Mouse (Mus musculus) testis, adult 2 months (tissue): Measurements from ENCODE around the gene Samd4b.

ENCODE experiments used
- CTCF ChIP-seq: fragments of 200-500 bp; IDR thresholded peaks from 2 replicates; pipeline ENCODE4 v1.5.1; 2012; ENCODE audit warnings: low read depth, mild to moderate bottlenecking, inconsistent platforms, low read length, moderate library complexity; ENCODE audit not compliant: control insufficient read depth, insufficient read depth, insufficient replicate concordance
- POLR2A ChIP-seq: fragments of 200-500 bp; IDR thresholded peaks from 2 replicates; pipeline ENCODE4 v1.6.1; 2012; ENCODE audit warnings: low read depth, mild to moderate bottlenecking, inconsistent platforms, low read length, moderate library complexity; ENCODE audit not compliant: control insufficient read depth

- no peak for TF ChIP-seq CTCF
- TF ChIP-seq POLR2A: no peak
Observed at GRCm38 (mm10) chr7:28370051-28370450, 227.9 kb downstream of the Samd4b start.
